Mouse (Mus musculus): ENCODE data around the gene Dido1. TPM values are rescaled to one million over a fixed set of nuclear protein-coding genes. Genes with fewer than 3 reads are reported as not detected.

Gene Dido1
- polyA plus RNA-seq (2015; fragmentation: Nextera tagmentation; extraction: Ambion mirVana), result 23.9 and 26.8 TPM in 2 replicates

DNA sequence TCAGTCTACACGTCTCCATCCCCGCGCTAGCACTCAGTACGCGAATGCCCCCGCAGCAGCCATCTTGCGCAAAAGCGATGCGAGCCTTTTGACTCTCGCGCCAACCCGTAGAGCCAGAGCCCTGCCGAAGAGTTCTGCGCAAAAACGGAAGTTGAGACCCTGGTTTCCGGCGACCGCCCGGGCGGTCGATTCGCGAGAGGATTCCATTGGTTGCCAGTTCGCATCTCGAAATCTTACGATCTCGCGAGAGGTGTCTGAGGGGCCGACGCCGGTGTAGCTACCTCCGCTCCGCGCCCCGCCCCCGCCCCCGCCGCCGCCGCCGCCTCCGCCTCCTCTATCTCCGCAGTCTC lies at the start of gene Dido1, which contains the start of gene Gid8:
Gene Dido1 (minus strand): TSS at position 77 of the 350 bp plus-strand sequence.
Gene Gid8 (plus strand): TSS at position 195 of the 350 bp plus-strand sequence.
- peak within 1 kb of the TSS; percentile 93 for H3K4me3 ChIP-seq (ENCODE audit: low read depth, low read length)
- peak within 1 kb of the TSS; percentile 99 for H3K9ac ChIP-seq (ENCODE audit: low read depth, low read length)
- no peaks in the 10 kb centered on the region for H3K27me3 ChIP-seq (ENCODE audit: control insufficient read depth, insufficient read depth, low read depth, low read length)
- H3K36me3 ChIP-seq (ENCODE audit: control insufficient read depth, insufficient read depth, low read length), result peaks cover 7% of the 10 kb centered on the region; the same call in 1 of the 2 replicates
- H3K27ac ChIP-seq (ENCODE audit: low read length), result peak within 1 kb of the TSS; percentile 86
- ATAC-seq, result peak; percentile 95
- H3K9me3 ChIP-seq (replicated peaks; ENCODE audit: control insufficient read depth, low read length, poor library complexity, severe bottlenecking), result no peaks in the 10 kb centered on the region
- 0% methylated on average over 40 of the region's 43 CpGs for WGBS
- H3K4me1 ChIP-seq (ENCODE audit: control insufficient read depth, insufficient read depth, low read length), result peaks cover 23% of the 10 kb centered on the region
- peak within 1 kb of the TSS; percentile 81 for H3K4me2 ChIP-seq (ENCODE audit: low read length)

DNA sequence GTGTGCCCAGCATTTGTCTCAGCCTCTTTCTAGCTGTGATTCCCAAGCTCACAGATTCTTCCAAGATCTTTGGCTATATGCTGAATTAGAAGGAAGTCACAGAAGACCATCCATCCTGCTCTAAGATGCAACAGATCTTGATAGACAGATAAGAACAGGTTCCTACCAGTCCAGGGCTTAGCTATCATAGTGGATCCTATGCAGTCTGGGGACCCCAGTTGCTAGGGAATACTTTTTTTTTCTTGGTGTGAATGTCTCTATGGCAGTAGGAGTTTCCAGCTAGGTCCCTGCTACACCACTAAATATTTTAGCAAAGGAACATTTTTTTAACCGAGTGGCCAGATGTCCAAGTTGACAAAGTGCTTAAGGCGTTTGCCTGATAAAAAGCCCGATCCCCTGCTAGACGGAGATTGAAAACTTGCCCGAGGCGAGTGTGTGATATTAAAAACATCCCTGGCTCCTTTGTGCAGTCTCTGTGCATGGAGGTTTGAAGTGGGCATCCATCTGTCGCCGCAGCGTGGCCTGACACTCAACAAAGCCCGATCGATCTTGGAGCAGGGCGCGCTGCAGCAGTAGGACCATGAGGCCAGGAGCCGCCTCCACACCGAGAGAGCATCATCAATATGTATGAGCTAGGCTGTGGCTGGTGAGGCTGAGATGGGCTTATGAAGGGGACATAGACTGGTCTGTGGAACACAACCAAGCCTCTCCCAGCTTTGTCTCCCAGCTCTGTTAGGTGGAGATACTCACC lies 48.9 kb upstream of the Dido1 start:
- WGBS, result 13% methylated on average over 15 of the region's 15 CpGs

DNA sequence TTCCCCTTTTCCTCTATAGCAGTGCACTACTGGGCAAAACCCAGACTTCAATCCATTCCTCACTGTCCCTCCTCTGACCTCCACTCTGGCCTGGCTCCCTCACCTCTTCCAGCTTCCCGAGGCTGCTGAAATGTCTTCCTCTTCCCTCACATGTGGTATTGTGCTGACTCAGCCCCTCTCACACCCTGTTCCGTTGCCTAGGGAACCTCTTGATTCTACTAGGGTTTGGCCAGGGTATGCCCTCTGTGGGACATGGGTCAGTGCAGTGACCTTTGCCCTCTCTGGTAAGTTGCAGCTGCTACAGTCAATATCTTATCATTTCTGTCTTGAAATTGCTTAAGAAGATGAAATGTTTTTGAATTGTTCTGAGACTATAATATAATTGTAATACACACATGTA lies 47.0 kb upstream of the Dido1 start:
- WGBS, result 23% methylated on average over 2 of the region's 2 CpGs

More for the DNA sequence above, 48.9 kb upstream of the Dido1 start:
- Histone ChIP-seq H3K27me3 (ENCODE audit: control insufficient read depth, insufficient read depth, low read depth, low read length) (no peaks in the 10 kb centered on the region), H3K4me3 (ENCODE audit: low read depth, low read length) (no peak overlapping the region), H3K9ac (ENCODE audit: low read depth, low read length) (no peak overlapping the region), H3K4me1 (ENCODE audit: control insufficient read depth, insufficient read depth, low read length) (peaks cover 13% of the 10 kb centered on the region), H3K27ac (ENCODE audit: low read length) (peak overlapping the region; percentile 10), H3K4me2 (ENCODE audit: low read length) (no peak overlapping the region), H3K9me3 (replicated peaks; ENCODE audit: control insufficient read depth, low read length, poor library complexity, severe bottlenecking) (no peaks in the 10 kb centered on the region), H3K36me3 (ENCODE audit: control insufficient read depth, insufficient read depth, low read length) (no peaks in the 10 kb centered on the region)
- ATAC-seq, result peak; percentile 69; the same call in 1 of the 2 replicates

DNA sequence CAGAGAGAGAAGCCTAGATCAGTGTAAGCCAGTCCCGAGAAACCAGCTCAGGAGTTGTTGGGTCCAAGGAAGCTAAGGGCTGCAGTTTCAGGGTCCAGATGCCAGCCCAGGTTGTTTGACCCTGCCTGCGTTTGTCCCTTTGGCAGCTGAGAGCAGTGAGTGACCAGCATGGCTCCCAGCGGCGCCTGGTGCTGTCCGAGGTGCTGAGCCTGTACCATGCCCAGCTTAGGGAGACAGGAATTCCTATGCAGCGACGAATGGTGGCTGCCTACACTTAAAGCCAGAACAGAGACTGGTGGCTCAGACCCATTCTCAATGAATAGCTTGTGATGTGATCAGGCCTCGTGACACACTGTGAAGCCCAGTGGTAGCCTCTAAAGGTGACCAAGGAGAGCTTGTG lies 46.1 kb upstream of the Dido1 start:
- Histone ChIP-seq H3K4me2 (ENCODE audit: low read length) (no peak overlapping the region), H3K4me1 (ENCODE audit: control insufficient read depth, insufficient read depth, low read length) (peaks cover 13% of the 10 kb centered on the region), H3K36me3 (ENCODE audit: control insufficient read depth, insufficient read depth, low read length) (no peaks in the 10 kb centered on the region), H3K9ac (ENCODE audit: low read depth, low read length) (no peak overlapping the region), H3K27me3 (ENCODE audit: control insufficient read depth, insufficient read depth, low read depth, low read length) (no peaks in the 10 kb centered on the region), H3K4me3 (ENCODE audit: low read depth, low read length) (no peak overlapping the region), H3K9me3 (replicated peaks; ENCODE audit: control insufficient read depth, low read length, poor library complexity, severe bottlenecking) (no peaks in the 10 kb centered on the region), H3K27ac (ENCODE audit: low read length) (no peak overlapping the region)
- no peak for ATAC-seq
- WGBS, result 12% methylated on average over 8 of the region's 8 CpGs

More for the DNA sequence above, 47.0 kb upstream of the Dido1 start:
- Histone ChIP-seq H3K4me2 (ENCODE audit: low read length) (no peak overlapping the region), H3K36me3 (ENCODE audit: control insufficient read depth, insufficient read depth, low read length) (no peaks in the 10 kb centered on the region), H3K4me1 (ENCODE audit: control insufficient read depth, insufficient read depth, low read length) (peaks cover 13% of the 10 kb centered on the region), H3K4me3 (ENCODE audit: low read depth, low read length) (no peak overlapping the region), H3K27me3 (ENCODE audit: control insufficient read depth, insufficient read depth, low read depth, low read length) (no peaks in the 10 kb centered on the region), H3K9me3 (replicated peaks; ENCODE audit: control insufficient read depth, low read length, poor library complexity, severe bottlenecking) (no peaks in the 10 kb centered on the region), H3K9ac (ENCODE audit: low read depth, low read length) (no peak overlapping the region), H3K27ac (ENCODE audit: low read length) (no peak overlapping the region)
- no peak for ATAC-seq

DNA sequence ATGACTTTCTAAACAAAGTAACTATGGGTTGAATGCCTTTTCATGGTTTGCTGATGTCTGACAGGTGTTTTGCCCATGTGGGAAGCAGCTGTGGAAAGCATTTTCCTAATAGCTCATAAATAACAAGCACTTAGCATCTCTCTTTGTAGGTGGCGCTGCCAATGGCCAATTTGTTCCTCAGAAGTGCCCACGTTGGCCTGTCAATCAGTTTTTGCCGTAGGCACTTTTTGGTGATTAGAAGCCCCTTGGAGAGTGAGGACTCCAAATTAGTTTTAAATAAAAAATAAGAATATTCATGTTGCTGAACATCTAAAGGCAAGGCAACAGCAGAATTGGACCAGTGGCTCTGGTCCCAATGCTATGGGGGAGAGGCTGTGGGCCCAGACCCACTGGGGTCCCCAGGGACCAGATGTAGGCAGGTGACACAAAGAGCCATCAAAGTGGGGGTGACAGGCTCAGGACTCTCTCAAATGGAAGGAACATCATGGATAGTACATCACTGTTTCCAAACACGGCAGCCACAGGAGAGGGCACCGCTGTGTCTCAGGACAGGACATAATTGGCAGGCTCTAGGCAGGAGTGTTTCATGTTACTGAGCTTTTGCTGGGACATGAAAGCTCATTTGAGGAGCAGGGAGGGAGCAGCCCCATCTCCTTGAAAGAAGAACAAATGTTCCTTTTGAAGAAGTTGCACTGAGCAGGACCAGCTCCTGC lies 45.3 kb upstream of the Dido1 start:
- Histone ChIP-seq H3K36me3 (ENCODE audit: control insufficient read depth, insufficient read depth, low read length) (no peaks in the 10 kb centered on the region), H3K9ac (ENCODE audit: low read depth, low read length) (no peak overlapping the region), H3K4me2 (ENCODE audit: low read length) (no peak overlapping the region), H3K4me1 (ENCODE audit: control insufficient read depth, insufficient read depth, low read length) (peaks cover 13% of the 10 kb centered on the region), H3K27ac (ENCODE audit: low read length) (no peak overlapping the region), H3K27me3 (ENCODE audit: control insufficient read depth, insufficient read depth, low read depth, low read length) (no peaks in the 10 kb centered on the region), H3K4me3 (ENCODE audit: low read depth, low read length) (no peak overlapping the region), H3K9me3 (replicated peaks; ENCODE audit: control insufficient read depth, low read length, poor library complexity, severe bottlenecking) (no peaks in the 10 kb centered on the region)
- WGBS, result 32% methylated on average over 5 of the region's 5 CpGs
- ATAC-seq, result peak; percentile 59; the same call in 1 of the 2 replicates

DNA sequence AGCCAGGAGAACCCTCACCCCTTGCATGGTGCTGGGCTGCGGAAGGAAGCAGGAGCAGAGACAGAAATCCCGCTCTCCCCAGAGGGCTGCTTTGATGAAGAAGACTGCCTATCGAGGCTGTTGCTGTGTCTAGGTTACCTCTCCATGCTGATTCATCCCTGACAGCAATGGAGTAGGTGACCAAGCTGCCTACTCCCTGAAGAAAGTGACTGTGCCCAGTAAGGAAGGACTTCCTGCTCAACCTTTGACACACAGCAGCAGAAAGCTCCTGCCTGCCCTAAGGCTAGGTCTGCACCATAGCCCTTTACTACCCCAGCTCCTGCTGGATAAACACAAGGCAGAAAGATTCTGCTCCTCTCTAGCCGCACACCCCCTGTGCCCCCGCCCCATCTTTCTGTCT lies 39.1 kb upstream of the Dido1 start:
- WGBS, result 51% methylated on average over 5 of the region's 5 CpGs
- ATAC-seq, result no peak
- H3K9ac ChIP-seq (ENCODE audit: low read depth, low read length), result no peak overlapping the region

DNA sequence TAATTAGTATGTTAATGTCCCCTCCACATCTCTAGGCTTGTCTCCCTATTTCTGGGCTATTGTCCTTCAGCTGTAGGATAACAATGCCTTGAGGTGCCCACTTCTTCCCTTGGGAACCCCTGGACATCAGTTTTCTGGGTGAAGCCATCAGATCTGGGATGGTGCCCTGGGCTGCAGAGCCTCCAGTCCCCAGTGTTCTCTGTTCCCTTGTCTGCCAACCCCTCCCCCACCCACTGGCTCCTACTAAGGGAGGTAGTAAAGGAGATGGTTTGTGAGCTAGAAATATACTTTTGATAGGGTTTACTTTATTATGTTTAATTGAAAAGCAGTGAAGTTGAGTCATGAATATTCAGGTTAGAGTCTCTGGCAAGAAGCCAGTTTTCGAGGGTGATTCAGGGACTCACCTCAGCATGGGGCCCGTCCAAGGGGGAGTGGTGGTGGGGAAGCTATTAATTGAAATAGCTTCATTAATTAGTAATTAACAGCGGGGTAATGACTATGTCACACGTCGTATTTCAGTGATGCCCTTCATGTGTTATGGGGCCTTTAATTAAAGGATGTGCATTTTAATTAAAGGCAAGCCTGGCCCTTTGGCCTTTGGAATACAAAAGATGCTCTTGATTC lies 36.9 kb upstream of the Dido1 start:
- no peak overlapping the region for H3K27ac ChIP-seq (ENCODE audit: low read length)
- no peaks in the 10 kb centered on the region for H3K27me3 ChIP-seq (ENCODE audit: control insufficient read depth, insufficient read depth, low read depth, low read length)
- no peaks in the 10 kb centered on the region for H3K36me3 ChIP-seq (ENCODE audit: control insufficient read depth, insufficient read depth, low read length)
- H3K9me3 ChIP-seq (replicated peaks; ENCODE audit: control insufficient read depth, low read length, poor library complexity, severe bottlenecking), result no peaks in the 10 kb centered on the region
- peaks cover 2% of the 10 kb centered on the region for H3K4me1 ChIP-seq (ENCODE audit: control insufficient read depth, insufficient read depth, low read length)
- peak; percentile 17; the same call in 1 of the 2 replicates for ATAC-seq
- WGBS, result 18% methylated on average over 5 of the region's 5 CpGs
- no peak overlapping the region for H3K9ac ChIP-seq (ENCODE audit: low read depth, low read length)
- no peak overlapping the region for H3K4me2 ChIP-seq (ENCODE audit: low read length)
- H3K4me3 ChIP-seq (ENCODE audit: low read depth, low read length), result no peak overlapping the region

More for the DNA sequence above, 39.1 kb upstream of the Dido1 start:
- Histone ChIP-seq H3K4me1 (ENCODE audit: control insufficient read depth, insufficient read depth, low read length) (peaks cover 2% of the 10 kb centered on the region), H3K27me3 (ENCODE audit: control insufficient read depth, insufficient read depth, low read depth, low read length) (no peaks in the 10 kb centered on the region), H3K4me2 (ENCODE audit: low read length) (no peak overlapping the region), H3K27ac (ENCODE audit: low read length) (no peak overlapping the region), H3K4me3 (ENCODE audit: low read depth, low read length) (no peak overlapping the region), H3K9me3 (replicated peaks; ENCODE audit: control insufficient read depth, low read length, poor library complexity, severe bottlenecking) (no peaks in the 10 kb centered on the region), H3K36me3 (ENCODE audit: control insufficient read depth, insufficient read depth, low read length) (no peaks in the 10 kb centered on the region)

DNA sequence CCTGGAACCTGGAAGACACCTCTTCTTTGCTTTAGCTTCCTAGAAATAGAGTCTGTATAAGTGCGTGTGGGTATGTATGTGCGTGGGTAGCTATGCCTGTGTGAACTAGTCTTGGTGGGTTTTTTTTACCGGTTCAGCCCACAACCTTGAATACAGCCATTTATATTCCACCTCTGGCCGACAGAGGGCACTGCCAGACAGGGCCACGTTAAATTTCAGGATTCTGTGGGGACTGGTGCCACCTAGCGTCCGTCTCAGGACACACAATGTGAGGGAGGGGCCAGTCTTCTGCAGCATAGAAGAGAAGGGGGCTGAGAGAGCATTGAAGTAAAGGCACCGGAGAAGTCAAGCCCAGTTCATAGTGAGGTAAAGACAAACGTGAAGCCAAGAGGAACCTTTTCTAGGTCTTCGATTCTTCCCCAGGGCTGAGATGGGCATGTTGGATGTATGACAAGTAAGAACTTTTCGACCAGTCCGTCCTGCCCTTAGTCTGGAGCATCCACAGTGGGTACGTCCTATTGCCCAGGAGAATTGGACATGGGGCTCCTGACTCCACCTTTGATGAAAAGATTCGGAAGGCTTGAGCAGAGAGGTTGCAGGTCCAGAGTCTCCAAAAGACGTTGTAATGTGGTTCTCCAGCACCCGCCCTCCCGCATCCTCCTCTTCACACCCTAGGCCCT lies 35.6 kb upstream of the Dido1 start:
- Histone ChIP-seq H3K27me3 (ENCODE audit: control insufficient read depth, insufficient read depth, low read depth, low read length) (no peaks in the 10 kb centered on the region), H3K4me3 (ENCODE audit: low read depth, low read length) (no peak overlapping the region), H3K36me3 (ENCODE audit: control insufficient read depth, insufficient read depth, low read length) (no peaks in the 10 kb centered on the region), H3K4me1 (ENCODE audit: control insufficient read depth, insufficient read depth, low read length) (peaks cover 2% of the 10 kb centered on the region), H3K27ac (ENCODE audit: low read length) (no peak overlapping the region), H3K4me2 (ENCODE audit: low read length) (no peak overlapping the region), H3K9ac (ENCODE audit: low read depth, low read length) (no peak overlapping the region), H3K9me3 (replicated peaks; ENCODE audit: control insufficient read depth, low read length, poor library complexity, severe bottlenecking) (no peaks in the 10 kb centered on the region)
- ATAC-seq, result peak; percentile 67
- WGBS, result 37% methylated on average over 17 of the region's 17 CpGs

Measured in midbrain, embryonic 16.5 days (tissue).